Mouse (Mus musculus) thymus, postnatal 0 days (tissue): Measurements from ENCODE around the gene Xrn2. TPM values are rescaled to one million over a fixed set of nuclear protein-coding genes. Genes with fewer than 3 reads are reported as not detected.
"Not testable (repeated sequence)": the region's sequence is repeated elsewhere in the genome, so short reads cannot be mapped to it uniquely, and the experiment has no call there.

Experiments
- DNase-seq: peaks from one replicate; pipeline ENCODE4 v3.0.0-alpha.2; 2015; ENCODE audit warnings: low spot score
- polyA plus RNA-seq: library from polyadenylated mRNA; unstranded; fragments of >200 nt; fragmentation: Nextera tagmentation; extraction: Ambion mirVana; gene quantifications from 2 replicates; pipeline ENCODE4 v1.2.1, GENCODE M21; 2015

The Xrn2 gene
- 76.1 and 87.8 TPM in 2 replicates for polyA plus RNA-seq

DNA sequence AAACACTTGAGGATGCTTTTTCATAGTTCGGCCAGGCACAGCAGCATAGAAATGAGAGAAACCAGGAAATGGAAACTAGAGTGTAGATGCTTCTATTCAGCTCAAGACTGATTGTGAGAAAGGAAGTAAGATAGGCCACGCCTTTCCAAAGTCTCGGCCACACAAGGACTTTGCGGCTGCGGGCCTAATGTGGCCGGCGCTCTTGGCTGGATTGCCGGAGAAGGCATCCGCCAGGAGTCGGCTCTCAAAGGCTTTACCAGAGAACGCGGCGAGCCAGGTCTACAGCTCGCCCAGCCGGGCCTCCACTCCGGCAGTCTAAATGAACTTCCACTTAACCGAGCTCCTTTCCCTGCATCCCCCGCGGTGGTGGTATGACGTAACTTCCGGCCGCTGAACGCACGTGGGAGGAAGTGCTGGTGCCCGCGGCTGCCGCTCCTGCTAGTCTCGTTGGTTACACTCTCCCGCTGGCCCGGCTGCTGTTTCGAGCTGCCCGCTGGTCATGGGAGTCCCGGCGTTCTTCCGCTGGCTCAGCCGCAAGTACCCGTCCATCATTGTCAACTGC, at the start of gene Xrn2:
Xrn2 (plus strand) TSS at position 374 of the 562 bp plus-strand sequence.
- DNase-seq, result peak; percentile 96

DNA sequence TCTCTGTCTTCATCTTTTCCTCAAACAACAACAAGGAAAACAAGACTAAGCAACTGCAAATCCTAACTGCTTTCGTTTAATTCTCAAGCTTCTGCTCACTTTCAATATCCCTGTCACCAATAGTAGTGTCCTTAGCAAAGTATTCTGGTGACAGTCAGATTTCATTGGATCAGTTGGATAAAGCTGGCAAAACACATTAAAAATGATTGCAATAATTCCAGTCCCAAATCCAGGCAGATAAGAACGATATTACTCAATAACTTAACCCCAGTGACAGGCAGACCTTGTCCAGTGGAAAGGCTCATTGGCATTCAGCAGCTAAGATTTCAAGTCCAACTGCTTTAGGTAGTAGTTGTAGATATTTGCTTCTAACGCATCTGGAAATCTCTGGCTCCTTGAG, 37.8 kb upstream of the Xrn2 start:
- DNase-seq, result no peak

DNA sequence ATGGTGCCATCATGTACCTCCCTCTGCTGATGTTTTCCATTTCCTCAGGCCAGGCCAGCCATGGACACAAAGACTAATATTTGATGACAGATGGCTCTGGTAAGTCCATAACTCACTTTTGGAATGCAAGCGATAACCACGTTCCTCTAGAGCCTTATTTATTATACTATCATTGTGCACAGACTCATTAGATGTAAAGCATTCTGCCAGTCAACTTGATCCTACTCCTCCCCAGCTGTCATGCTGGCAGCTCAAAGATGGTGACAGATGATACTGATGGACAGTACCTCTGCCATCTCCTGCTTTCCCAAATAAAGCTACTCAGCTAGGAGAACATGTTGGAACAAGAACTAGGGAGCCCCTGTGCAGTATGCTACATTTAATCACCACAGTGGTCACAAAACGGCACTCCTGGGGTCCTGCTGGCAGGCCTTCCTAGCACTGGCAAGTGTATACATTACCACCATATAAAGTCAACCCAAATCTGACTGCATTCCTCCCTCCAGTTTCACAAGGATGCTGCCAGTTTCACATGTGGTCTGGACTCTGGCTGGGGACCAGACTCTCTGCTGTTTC, 37.3 kb upstream of the Xrn2 start:
- DNase-seq, result no peak

DNA sequence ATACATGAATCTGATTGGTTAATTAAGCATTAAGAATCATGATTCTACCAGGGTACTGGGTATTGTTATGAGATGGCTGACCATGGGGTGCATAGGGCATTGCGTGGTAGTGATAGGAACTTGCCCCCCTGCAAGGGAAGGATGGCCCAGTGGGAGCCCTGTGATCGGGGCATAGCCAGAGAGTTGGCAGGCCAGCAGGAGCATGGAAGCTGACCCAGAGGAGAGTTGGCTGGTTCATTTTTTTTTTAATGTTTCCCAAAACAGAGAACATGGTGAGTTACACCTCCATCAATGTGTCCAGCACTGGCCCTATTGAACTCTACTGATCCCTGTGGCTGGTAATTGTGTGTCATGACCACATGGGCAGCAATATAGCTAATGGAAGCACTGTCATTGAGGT, 30.0 kb upstream of the Xrn2 start:
- DNase-seq, result no peak

DNA sequence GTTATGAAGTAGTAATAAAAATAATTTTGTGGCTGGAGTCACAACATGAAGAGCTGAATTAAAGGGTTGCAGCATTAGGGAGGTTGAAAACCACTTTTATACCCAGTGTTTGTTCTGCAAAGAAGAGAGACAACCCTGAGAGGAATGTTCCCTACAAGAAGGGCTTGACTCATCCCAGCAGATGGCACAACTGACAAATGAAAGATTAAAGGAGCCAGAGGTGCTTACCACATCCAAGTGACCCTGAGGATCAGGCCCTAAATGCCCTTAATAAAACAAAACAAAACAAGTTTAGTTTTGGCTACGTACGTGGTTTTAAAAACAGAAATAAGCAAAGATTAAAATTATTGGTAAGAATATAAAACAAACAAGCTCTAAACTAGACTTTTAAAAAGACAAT, 28.0 kb upstream of the Xrn2 start:
- no peak for DNase-seq

DNA sequence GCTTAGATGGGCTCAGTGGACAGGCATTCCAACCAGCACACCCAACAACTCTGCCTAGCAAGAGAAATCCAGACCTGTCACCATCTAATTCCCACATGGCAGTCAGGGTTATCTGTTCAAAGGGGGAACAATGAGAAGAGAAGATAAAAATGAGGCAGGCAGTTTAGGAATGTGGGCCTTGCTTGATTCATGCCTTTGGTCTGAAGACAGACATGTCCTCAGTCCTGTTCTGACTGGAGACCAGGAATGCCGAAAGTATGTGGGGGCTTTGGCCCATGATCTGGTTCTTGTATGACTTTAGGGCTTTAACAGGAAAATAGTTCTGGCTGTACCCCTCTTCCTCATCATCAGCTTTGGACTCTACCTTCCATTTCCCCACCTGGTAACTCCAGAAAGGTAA, 27.0 kb upstream of the Xrn2 start:
- DNase-seq, result no peak

DNA sequence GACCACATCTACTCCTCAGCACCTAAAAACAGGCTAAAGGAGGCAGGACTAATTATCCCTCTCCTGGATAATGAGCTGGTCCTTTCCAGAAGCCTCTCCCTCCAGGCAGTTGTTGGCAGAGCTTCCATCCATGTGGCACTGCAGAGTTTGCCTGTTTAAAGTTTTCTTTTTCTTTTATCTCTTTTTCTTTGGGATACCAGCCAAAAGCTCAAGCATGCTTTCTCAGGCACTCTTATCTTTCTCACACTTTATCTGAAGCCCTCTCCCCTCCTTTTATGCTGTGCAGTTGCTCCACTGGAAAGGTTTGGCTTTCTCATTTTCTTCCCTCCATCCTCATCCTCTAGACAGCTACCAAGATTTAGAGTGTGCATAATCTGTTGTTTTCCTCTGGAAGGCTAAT, 26.4 kb upstream of the Xrn2 start:
- DNase-seq, result no peak

DNA sequence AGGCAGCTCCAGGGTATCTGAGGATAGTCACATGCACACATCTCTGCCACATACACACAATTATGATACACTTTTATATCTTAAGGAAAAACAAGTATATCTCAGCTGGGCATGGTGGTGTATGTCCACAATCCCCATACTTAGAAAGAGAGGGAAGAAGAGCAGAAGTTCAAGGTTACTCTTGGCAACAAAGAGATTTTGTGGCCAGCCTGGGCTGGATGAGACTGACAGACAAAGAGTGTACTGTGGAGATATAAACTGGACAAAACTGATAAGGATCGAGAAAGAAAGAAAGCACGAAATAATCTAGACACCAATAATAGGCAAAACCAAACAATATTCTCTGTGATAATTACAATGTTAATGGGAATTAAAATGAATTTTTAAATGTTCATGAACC, 5.5 kb upstream of the Xrn2 start:
- no peak for DNase-seq

DNA sequence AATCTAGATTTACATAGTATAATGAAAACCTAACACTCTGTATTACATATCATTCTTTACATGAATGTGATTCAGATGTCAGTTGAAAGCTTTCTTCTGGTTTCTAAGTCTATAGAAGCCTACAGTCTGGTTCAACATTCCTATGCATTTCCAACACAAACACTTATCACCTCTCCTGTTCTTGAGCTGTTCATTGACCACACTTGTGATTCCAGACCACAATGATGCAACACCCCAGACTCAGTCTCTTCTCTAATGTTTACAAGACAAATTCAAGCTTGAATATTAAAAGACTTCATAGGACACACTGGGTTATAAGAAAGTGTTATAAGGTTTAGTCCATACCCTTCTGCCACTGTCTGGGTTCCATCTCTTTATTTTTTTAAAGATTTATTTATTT, 3.7 kb upstream of the Xrn2 start:
- DNase-seq, result no peak

DNA sequence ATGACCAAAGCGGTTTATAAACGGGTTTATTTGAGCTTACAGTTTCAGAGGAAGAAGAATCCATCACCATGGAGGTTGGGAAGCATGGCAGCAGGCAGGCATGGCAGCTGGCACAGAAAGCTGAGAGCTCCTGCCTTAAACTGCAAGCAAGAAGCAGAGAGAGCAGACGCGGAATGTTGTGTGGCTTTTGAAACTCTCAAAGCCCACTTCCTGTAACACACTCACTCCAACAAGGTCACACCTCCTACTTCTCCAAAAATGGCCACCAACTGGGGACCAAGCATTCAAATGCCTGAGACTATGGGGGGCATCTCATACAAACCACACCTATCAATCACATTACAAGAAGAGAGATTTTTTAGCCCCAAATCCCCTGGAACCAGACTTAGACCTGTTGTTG, 2.7 kb upstream of the Xrn2 start:
- DNase-seq, result no peak

DNA sequence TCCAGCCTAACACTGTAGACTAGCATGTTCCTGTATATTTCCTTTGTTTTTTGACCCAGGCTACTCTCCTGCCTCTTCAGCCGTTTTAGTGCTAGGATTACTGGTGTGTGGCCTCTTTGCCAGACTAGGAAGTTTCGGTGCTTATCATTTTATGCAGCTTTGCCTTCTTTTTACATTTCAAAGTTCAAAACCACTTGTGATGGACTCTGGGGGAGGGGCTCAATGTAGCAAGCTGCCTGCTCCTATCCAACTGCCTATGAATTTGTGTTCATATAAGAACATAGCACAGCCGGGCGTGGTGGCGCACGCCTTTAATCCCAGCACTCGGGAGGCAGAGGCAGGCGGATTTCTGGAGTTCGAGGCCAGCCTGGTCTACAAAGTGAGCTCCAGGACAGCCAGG, 1.8 kb upstream of the Xrn2 start:
- DNase-seq, result no peak

DNA sequence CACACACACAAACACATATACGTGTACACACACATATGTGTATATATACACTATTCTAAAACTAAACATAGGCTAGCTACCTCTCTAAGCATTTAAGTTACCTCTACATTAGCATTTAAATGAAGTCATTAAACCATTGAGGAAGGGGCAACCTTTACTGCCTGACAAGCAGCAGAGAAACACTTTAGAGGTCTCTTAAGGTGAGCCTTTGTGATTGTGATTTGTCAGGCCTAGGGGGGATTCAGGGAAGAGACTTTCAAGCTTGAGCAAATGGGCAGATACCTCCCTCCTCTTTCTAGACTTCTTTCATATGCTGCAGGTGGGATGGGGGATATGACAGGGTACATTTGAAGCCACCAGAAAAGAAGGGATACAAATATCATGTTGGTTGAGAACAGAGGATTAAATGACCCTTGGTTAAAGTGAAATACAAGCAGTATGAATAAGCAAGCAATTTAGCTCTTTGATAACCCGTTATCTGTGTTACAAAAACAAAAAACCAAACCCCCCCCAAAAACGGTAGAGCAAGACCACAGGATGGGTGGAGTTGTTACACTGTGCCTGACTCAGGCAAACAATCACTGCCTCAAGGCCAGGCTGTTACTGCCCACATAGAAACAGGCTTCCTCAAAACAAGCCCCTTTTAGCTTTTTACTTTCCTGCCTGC, 1.2 kb upstream of the Xrn2 start:
- DNase-seq, result peak; percentile 15

DNA sequence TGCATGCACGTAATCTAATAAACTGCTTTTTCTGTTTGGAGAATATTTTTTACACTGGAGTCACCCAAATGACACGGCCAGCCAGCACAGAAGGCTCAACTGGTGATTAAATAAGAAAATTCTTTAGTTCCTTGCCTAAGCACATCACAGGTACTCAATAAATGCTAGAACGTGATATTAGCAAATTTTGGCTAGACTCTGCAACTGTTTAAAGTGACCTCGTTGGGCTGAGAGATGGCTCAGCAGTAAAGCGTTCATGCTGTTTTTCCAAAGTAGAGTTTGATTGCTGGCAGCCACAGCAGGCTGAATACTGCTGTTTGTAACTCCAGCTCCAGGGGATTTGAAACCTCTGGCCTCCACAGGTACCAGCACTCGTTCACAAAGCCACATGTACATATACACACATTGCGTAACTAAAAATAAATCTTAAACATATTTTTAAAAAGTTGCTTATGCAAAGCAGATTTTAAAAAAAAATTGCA, 614 bp upstream of the Xrn2 start:
- no peak for DNase-seq

DNA sequence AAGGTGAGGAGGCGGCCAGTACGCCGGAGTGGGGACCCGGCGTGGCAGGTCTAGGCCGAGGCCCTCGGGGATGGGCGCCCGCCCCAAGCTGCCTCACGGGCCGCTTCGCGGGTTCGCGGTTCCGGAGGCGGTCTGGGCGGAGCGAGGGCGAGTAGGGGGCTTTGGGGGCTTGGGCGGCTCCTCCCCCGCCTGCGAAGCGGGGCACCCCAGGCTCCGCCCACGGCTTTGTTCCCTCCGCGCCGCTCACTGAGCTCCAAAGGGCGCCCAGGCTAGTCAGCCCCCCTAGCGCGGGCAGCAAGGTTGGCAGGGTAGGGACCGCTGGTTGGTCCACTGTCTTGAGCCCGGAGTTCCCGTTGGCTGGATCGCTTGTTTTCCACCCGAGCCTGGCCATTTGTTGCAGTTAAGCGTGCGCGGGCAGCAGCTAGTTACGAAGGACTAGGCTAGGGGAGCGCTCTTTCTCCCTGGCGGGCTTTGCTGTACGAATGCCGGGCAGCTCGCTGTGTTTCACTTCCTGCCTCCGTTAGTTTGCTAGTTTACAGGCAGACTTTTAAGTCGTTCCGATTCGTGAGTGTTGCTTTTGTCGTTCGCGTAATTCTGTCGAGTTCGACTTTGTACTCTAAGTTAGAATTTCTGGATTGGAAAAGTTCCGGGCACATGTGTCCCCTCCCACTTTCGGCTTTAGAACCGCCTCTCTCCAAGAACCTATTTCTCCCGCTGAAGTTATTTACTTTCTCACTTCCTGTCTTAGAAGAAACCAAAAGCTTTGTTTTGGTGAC, 586 bp downstream of the Xrn2 start:
- peak; percentile 89 for DNase-seq

DNA sequence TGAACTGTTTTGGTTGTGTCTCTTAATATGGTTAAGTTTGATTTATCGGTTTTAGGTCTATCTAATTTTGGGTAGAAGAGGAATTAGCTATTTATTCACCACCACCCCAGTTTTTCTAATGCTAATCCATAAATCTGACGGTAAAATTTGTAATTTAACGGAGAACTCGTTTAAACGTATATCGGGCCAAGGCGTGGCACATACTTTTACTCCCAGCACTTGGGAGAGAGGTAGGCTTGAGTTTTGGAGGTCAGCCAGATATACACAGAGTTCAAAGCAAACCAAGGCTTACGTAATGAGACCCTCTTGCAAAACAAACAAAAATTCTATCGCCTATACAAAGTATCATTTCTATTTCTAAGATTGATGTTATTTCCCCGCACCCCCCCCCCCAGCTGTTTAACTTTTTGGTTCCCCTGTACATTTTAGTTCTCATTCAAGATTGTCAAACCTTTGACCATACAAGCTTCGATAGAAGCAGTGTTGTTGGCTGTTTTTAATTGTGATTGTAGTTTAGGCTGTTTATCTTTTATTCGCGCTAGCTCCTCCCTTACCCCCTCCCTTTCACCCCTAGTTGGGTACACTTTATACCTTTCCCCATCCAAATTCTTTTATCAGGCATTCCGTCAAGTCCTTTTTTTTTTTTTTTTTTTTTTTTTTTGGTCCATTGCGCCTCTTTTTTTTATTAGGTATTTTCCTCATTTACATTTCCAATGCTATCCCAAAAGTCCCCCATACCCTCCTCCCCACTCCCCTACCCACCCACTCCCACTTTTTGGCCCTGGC, 1.5 kb downstream of the Xrn2 start:
- DNase-seq, result peak; percentile 12

DNA sequence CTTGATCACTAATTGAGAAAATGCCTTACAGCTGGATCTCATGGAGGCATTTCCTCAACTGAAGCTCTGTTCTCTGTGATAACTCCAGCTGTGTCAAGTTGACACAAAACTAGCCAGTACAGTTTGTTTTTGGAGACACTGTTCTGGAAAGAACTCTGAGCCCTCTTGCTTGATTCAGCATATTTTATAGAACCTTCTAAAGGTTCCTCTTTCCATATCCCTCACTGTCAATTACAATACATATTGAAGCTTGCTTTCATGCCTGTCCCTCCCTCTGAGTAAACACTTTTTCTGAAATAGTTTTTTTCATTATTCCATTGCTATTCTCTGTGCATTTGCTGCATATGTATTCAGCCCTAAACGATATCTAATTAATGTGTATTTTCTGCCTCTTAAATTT, 9.2 kb downstream of the Xrn2 start:
- not testable (repeated sequence) for DNase-seq

DNA sequence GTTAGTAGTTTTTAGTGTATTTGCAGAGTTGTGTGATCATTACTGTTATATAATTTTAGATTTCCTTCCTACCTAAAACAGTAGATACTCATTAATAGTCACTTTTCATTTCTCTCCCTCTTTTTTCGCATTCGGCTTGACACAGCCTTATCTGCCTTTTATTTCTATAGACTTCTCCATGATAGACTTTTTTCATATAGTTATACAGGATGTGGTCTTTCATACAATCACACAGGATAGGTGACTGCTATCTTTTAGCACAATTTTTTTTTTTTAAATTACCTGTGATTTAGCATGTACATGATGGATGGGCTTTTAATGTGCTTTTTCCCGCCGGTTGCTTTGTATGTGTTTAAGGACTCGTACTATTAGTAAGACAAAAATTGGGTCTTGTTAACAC, 10.3 kb downstream of the Xrn2 start:
- no peak for DNase-seq

DNA sequence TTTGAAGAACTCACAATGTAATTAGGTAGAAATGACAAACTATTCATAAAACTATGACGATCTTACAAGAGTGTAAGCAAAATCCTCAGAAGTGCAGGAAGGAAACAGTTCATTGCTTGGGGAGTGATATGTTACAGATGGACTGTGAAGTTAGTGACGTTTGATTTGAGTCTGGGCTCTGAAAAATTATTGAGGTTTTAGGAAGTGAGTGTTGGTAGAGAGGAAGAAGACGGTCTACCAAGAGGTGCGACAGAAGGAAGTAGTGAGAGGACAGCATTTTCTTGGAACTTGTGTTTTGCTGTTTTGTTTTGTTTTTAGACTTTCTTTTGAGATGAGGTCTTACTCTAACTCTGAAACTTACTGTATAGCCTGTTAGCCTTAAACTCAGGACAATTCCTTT, 10.8 kb downstream of the Xrn2 start:
- no peak for DNase-seq

DNA sequence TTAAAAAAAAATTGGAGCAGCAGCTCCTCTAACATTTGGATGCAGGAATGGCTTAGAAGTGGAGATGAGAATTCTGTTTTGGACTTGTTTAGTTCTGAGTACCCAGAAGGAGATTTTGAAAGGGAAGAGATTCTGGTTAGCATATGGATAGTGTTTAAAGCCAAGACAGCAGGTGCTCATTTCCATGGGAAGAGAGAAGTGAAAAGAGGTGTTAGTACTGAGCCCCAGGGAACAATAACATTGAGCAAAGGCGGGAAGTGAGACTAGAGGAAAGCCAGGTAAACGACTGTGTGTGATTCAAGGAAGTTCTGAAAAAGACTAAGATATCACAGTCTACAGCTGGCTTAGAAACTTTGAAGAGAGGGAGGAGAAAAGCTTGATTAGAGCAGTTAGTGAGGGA, 20.3 kb downstream of the Xrn2 start:
- no peak for DNase-seq

DNA sequence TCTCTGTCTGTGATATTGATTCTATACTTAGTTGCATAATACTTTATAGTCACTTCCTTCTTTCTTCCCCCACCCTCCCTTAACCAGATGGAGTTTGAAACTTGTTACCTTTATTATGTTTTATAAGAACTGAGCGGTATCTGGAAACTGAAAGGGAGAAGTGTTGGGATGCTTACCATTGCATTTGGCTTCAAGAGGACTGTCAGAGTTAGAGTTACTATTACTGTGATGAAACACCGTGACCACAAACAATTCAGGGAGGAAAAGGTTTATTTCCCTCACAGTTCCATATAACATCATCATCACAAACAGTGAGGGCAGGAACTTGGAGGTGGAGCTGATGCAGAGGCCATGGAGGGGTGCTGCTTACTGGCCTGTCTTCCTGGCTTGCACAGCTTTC, 23.1 kb downstream of the Xrn2 start:
- no peak for DNase-seq

DNA sequence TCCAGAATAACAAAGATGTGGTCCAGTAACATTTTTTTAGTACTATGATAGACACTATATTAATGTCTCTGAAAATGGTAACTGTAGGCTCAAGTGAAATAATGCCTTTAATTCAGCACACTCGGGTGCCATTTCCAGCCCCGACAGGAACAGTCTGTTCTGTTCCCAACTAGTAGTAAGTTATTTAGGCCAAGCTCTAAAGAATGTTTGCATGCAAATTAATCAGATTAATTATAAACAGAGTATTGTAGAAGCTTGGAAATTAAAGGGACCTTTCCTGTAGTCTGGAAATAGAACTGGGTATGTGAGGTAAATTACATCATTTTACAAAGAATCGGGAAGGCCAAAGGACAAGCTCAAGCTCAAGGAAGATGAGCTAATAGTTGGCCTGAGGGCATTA, 34.3 kb downstream of the Xrn2 start:
- DNase-seq, result no peak
